Mouse (Mus musculus): Measurements from ENCODE around the gene Hist3h2a. TPM values are rescaled to one million over a fixed set of nuclear protein-coding genes. Genes with fewer than 3 reads are reported as not detected.

Hist3h2a gene
- polyA plus RNA-seq (2012; rRNA removed; ENCODE audit: low replicate concordance) = 13.4 and 31.4 TPM in 2 replicates

GRCm38 (mm10) chr11:58954420-58955142 lies at the start of gene Hist3h2a, which contains the start of gene Trim17:
Gene Hist3h2a (plus strand): TSS chr11:58954685.
Gene Trim17 (plus strand): TSS chr11:58954685.

GRCm38 (mm10) chr11:58917745-58918366 lies 36.6 kb upstream of the Hist3h2a start, which contains the start of gene Btnl10:
Gene Btnl10 (plus strand): TSS chr11:58917908.

GRCm38 (mm10) chr11:58938322-58939087 lies 16.0 kb upstream of the Hist3h2a start, which contains the start of gene Rnf187:
Gene Rnf187 (minus strand): TSS chr11:58938916.

GRCm38 (mm10) chr11:58948542-58949479 lies 5.7 kb upstream of the Hist3h2a start, which contains the start of gene Hist3h2ba:
Gene Hist3h2ba (plus strand): TSS chr11:58948920.

GRCm38 (mm10) chr11:58978027-58978705 lies 23.7 kb downstream of the Hist3h2a start, which contains the start of gene Trim11:
Gene Trim11 (plus strand): TSS chr11:58978093.

Other genes starting within 250 kb of the Hist3h2a start
- gene Olfr318, start 230.7 kb upstream of the Hist3h2a start, polyA plus RNA-seq (2012; rRNA removed; ENCODE audit: low replicate concordance) = not detected in 2 replicates
- gene Olfr317, start 215.5 kb upstream of the Hist3h2a start, polyA plus RNA-seq (2012; rRNA removed; ENCODE audit: low replicate concordance) = not detected in 2 replicates
- not detected in 2 replicates for gene Olfr316, start 202.0 kb upstream of the Hist3h2a start, polyA plus RNA-seq (2012; rRNA removed; ENCODE audit: low replicate concordance)
- gene Olfr315, start 181.5 kb upstream of the Hist3h2a start, polyA plus RNA-seq (2012; rRNA removed; ENCODE audit: low replicate concordance) = not detected in 2 replicates
- gene Olfr314, start 171.7 kb upstream of the Hist3h2a start, polyA plus RNA-seq (2012; rRNA removed; ENCODE audit: low replicate concordance) = not detected in 2 replicates
- 0.37 and 2.4 TPM in 2 replicates for gene Fam183b, start 152.7 kb upstream of the Hist3h2a start, polyA plus RNA-seq (2012; rRNA removed; ENCODE audit: low replicate concordance)
- not detected in 2 replicates for gene Olfr313, start 139.7 kb upstream of the Hist3h2a start, polyA plus RNA-seq (2012; rRNA removed; ENCODE audit: low replicate concordance)
- not detected in 2 replicates for gene Olfr312, start 125.4 kb upstream of the Hist3h2a start, polyA plus RNA-seq (2012; rRNA removed; ENCODE audit: low replicate concordance)
- gene Olfr311, start 115.4 kb upstream of the Hist3h2a start, polyA plus RNA-seq (2012; rRNA removed; ENCODE audit: low replicate concordance) = not detected in 2 replicates
- gene Gm12258, start 107.5 kb upstream of the Hist3h2a start, polyA plus RNA-seq (2012; rRNA removed; ENCODE audit: low replicate concordance) = 4.3 and 5.5 TPM in 2 replicates
- 4.6 and 5.1 TPM in 2 replicates for gene 2810021J22Rik, start 87.5 kb upstream of the Hist3h2a start, polyA plus RNA-seq (2012; rRNA removed; ENCODE audit: low replicate concordance)
- gene Zfp39, start 50.5 kb upstream of the Hist3h2a start, polyA plus RNA-seq (2012; rRNA removed; ENCODE audit: low replicate concordance) = 1.4 and 2.0 TPM in 2 replicates
- not detected in 2 replicates for gene Btnl10, start 36.8 kb upstream of the Hist3h2a start, polyA plus RNA-seq (2012; rRNA removed; ENCODE audit: low replicate concordance)
- gene Rnf187, start 15.8 kb upstream of the Hist3h2a start, polyA plus RNA-seq (2012; rRNA removed; ENCODE audit: low replicate concordance) = 169 and 254 TPM in 2 replicates
- gene Hist3h2ba, start 5.8 kb upstream of the Hist3h2a start, polyA plus RNA-seq (2012; rRNA removed; ENCODE audit: low replicate concordance) = 0.99 and 6.7 TPM in 2 replicates
- gene Trim17, start within 50 bp of the Hist3h2a start, polyA plus RNA-seq (2012; rRNA removed; ENCODE audit: low replicate concordance) = 0.36 and 0.82 TPM in 2 replicates
- gene Trim11, start 23.4 kb downstream of the Hist3h2a start, polyA plus RNA-seq (2012; rRNA removed; ENCODE audit: low replicate concordance) = 18.3 and 30.5 TPM in 2 replicates
- gene Obscn, start 181.7 kb downstream of the Hist3h2a start, polyA plus RNA-seq (2012; rRNA removed; ENCODE audit: low replicate concordance) = 0.06 and 0.53 TPM in 2 replicates
- gene Iba57, start 209.1 kb downstream of the Hist3h2a start, polyA plus RNA-seq (2012; rRNA removed; ENCODE audit: low replicate concordance) = 6.4 and 6.9 TPM in 2 replicates
- gene Gjc2, start 228.5 kb downstream of the Hist3h2a start, polyA plus RNA-seq (2012; rRNA removed; ENCODE audit: low replicate concordance) = 1.4 and 11.8 TPM in 2 replicates
- gene Guk1, start 237.5 kb downstream of the Hist3h2a start, polyA plus RNA-seq (2012; rRNA removed; ENCODE audit: low replicate concordance) = 110 and 125 TPM in 2 replicates
- gene Mrpl55, start 247.8 kb downstream of the Hist3h2a start, polyA plus RNA-seq (2012; rRNA removed; ENCODE audit: low replicate concordance) = 50.4 and 64.6 TPM in 2 replicates